Mouse (Mus musculus): Measurements from ENCODE around the gene Nudcd2. TPM values are rescaled to one million over a fixed set of nuclear protein-coding genes. Genes with fewer than 3 reads are reported as not detected.
A peak's percentile ranks its signal among the peaks of the same experiment; 100 is the strongest.

Gene Nudcd2
- total RNA-seq, 2 experiments from 2014 or later = 19.5 to 20.8 TPM

- intact Hi-C loops (cut with DNase I) = loop anchor here (2.0 kb wide), 1 partner anchor 61 kb away; no protein-coding TSS in a partner anchor
- DNase-seq (ENCODE audit: low spot score in 2 of 2) = no peak
Observed at GRCm38 (mm10) chr11:40753836-40754235, 20.4 kb downstream of the Nudcd2 start.

- intact Hi-C loops (cut with DNase I) = loop anchor here (1.0 to 2.0 kb wide), 2 partner anchors 21 to 62 kb away; partner anchors contain the start of genes Hmmr and Nudcd2
- no peak for DNase-seq (ENCODE audit: low spot score in 2 of 2)
Observed at GRCm38 (mm10) chr11:40754664-40755107, 21.2 kb downstream of the Nudcd2 start.

DNA sequence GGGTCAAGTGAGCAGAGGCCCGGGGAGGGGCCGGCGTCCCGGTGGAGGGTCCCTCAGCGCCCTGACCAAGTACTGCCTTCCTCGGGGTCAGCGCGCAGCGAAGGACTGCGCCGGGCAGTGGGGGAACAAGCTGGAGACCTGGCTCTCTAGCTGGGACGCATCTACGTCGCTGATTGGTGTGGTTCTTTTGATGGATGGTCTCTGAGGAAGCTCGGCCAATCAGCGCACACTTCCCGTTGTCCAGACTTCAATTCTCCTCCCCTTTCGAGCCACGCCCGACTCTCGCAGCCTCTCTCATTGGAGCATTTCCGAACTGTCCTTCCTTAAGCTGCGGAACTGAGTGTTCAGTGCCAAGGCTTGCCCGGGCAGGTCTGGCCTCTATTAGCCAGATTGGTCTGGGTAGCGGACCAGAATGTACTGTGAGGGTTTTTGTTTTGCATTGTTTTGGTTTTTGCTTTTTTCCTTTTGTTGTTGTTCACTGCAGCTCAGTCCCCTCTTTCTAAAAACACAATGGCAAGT lies 21.7 kb downstream of the Nudcd2 start, which contains the start of gene Ccng1:
Gene Ccng1, minus strand, starts transcription at position 203 of the 519 bp plus-strand sequence.
- intact Hi-C loops (cut with DNase I) = loop anchor here (1.0 to 2.0 kb wide), 2 partner anchors 22 to 62 kb away; partner anchors contain the start of genes Hmmr and Nudcd2

GRCm38 (mm10) chr11:40755968-40756367 lies 22.5 kb downstream of the Nudcd2 start:
- intact Hi-C loops (cut with DNase I) = loop anchor here (1.0 to 2.0 kb wide), 2 partner anchors 23 to 63 kb away; partner anchors contain the start of genes Hmmr and Nudcd2
- no peak for DNase-seq (ENCODE audit: low spot score in 2 of 2)

More for the DNA sequence above, 21.7 kb downstream of the Nudcd2 start, which contains the start of gene Ccng1:
- peak; percentile 91 to 98 for DNase-seq (ENCODE audit: low spot score in 2 of 2)

GRCm38 (mm10) chr11:40759896-40760295 lies 26.4 kb downstream of the Nudcd2 start:
- no peak for DNase-seq (ENCODE audit: low spot score in 2 of 2)
- intact Hi-C loops (cut with DNase I) = no loop called here

GRCm38 (mm10) chr11:40763395-40763794 lies 29.9 kb downstream of the Nudcd2 start:
- DNase-seq (ENCODE audit: low spot score in 2 of 2) = no peak
- intact Hi-C loops (cut with DNase I) = loop anchor here (2.0 kb wide), 1 partner anchor 71 kb away; no protein-coding TSS in a partner anchor

DNA sequence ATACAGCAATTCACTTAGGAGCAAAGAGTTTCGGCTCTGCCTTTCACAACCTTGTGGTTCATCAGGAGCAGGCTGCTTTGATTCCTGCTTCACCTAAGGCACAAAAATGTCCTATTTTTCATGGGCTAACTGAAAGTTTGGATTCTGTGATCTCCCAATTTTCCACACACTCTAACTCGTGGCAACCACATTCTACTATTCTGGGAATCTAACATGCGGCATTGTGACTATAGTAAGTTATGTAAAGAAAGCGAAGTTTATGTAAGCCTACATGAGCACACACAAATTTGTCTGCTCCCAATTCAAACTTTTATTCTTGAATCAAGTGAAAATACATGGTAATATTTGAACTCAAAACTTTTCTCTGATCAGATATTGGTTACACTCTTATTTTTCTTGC lies 31.2 kb downstream of the Nudcd2 start:
- intact Hi-C loops (cut with DNase I) = no loop called here
- DNase-seq (ENCODE audit: low spot score in 2 of 2) = peak in 1 of 2 experiments; percentile 67

- DNase-seq (ENCODE audit: low spot score in 2 of 2) = peak in 1 of 2 experiments; percentile 57
- intact Hi-C loops (cut with DNase I) = no loop called here
Observed at GRCm38 (mm10) chr11:40775315-40776269, 42.1 kb downstream of the Nudcd2 start.

- DNase-seq (ENCODE audit: low spot score in 2 of 2) = no peak
- intact Hi-C loops (cut with DNase I) = loop anchor here (5.0 to 10.0 kb wide), 7 partner anchors 83 to 1270 kb away; no protein-coding TSS in a partner anchor
Observed at GRCm38 (mm10) chr11:40781857-40782256, 48.4 kb downstream of the Nudcd2 start.

- DNase-seq (ENCODE audit: low spot score in 2 of 2) = peak in 1 of 2 experiments; percentile 66
- intact Hi-C loops (cut with DNase I) = loop anchor here (5.0 to 10.0 kb wide), 7 partner anchors 81 to 1269 kb away; no protein-coding TSS in a partner anchor
Observed at GRCm38 (mm10) chr11:40783346-40783745, 49.9 kb downstream of the Nudcd2 start.

DNA sequence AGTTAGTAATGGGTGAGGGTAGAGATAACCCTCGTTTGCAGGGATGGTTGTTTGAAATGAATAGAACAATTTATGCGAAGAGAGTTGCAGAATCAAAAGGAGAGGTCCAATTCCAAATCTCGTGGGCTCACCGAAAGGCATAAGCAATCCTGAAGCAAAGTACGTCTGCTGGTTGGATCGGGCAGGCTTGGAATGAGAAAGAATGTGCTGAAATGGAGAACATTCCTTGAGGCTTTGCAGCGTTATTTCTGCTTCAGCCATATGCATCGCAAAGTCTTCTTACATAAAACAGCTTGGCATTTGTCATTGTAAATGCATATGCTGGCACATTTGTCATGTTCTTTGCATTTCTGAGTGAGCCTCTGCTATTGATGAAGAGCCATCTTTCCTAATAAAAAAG lies 50.9 kb downstream of the Nudcd2 start:
- intact Hi-C loops (cut with DNase I) = loop anchor here (5.0 to 10.0 kb wide), 7 partner anchors 80 to 1268 kb away; no protein-coding TSS in a partner anchor
- peak; percentile 39 to 87 for DNase-seq (ENCODE audit: low spot score in 2 of 2)

GRCm38 (mm10) chr11:40786900-40787299 lies 53.4 kb downstream of the Nudcd2 start:
- intact Hi-C loops (cut with DNase I) = loop anchor here (5.0 to 10.0 kb wide), 6 partner anchors 78 to 1635 kb away; no protein-coding TSS in a partner anchor
- DNase-seq (ENCODE audit: low spot score in 2 of 2) = peak; percentile 24 to 89

Other genes starting within 250 kb of the Nudcd2 start
- 100 to 1,000 TPM; 149 to 158 TPM for gene Mat2b, start 38.5 kb upstream of the Nudcd2 start, total RNA-seq (2021)
- gene Hmmr, start 245 bp upstream of the Nudcd2 start, total RNA-seq (2021) = under 1 TPM; 0.41 to 0.62 TPM
- gene Ccng1, start 21.6 kb downstream of the Nudcd2 start, total RNA-seq (2021) = 10 to 100 TPM; 60.6 to 61.2 TPM